Mouse (Mus musculus): ENCODE results near the gene Snrpb2. TPM values are rescaled to one million over a fixed set of nuclear protein-coding genes. Genes with fewer than 3 reads are reported as not detected.

Gene Snrpb2
- polyA plus RNA-seq, 1 experiment from 2014 or later = 30.4 TPM

DNA sequence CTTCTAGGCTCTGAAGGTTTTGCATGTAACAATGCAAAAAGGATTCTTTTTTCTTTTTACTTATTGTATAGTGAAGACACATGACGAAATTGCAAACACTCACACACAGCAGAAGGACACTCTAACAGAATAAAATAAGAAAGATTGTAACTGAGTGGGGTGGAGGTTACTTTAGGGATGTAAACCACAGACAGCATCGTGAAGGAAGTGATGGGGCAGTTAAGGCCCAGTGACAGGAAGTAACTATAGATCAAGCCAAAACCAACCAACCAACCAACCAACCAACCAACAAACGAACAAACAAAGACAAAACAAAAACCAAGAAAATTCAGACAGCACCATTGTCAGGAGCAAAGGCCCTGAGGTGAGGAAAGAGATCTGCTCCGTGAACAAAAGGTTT lies 38.6 kb upstream of the Snrpb2 start:
- H3K27ac ChIP-seq (ENCODE audit: low read depth) = no peak overlapping the region
- TF ChIP-seq EP300 (IDR thresholded peaks at IDR 0.05; ENCODE audit: low read depth) (no peak), CTCF (IDR thresholded peaks at IDR 0.05; ENCODE audit: low read depth) (no peak)
- ATAC-seq = no peak
- no peak overlapping the region for H3K9ac ChIP-seq (replicated peaks)
- H3K4me1 ChIP-seq (ENCODE audit: insufficient read depth) = no peaks in the 10 kb centered on the region
- DNase-seq = no peak
- H3K4me2 ChIP-seq (ENCODE audit: low read depth, low read length) = no peak overlapping the region
- no peaks in the 10 kb centered on the region for H3K36me3 ChIP-seq (replicated peaks; ENCODE audit: insufficient read depth, low read length)
- WGBS (ENCODE audit: insufficient replicate concordance) = 40% methylated on average over 4 of the region's 4 CpGs
- no peaks in the 10 kb centered on the region for H3K9me3 ChIP-seq (ENCODE audit: low read length)
- H3K27me3 ChIP-seq (ENCODE audit: insufficient read depth, low read length) = no peaks in the 10 kb centered on the region
- H3K4me3 ChIP-seq (ENCODE audit: low read depth, low read length) = no peak overlapping the region

DNA sequence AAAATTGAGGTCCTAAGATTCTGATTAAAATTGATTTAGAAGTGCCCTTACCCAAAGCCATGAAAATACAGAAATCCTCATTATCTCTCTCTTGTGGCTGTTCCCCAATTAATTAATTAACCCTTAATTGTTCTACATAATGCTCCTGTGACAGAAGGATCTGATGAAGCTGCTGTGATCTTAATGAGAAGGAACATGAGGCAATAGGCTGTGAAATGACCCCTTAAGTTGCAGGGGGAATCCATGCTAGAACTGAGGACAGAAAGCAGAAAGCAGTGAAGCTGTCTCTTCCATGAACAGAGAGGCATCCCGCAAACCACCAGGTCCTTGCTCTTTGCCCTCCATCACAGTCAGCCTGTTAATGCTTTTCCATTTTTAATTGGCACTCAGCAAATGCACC lies 31.6 kb upstream of the Snrpb2 start:
- TF ChIP-seq CTCF (IDR thresholded peaks at IDR 0.05; ENCODE audit: low read depth) (no peak), EP300 (IDR thresholded peaks at IDR 0.05; ENCODE audit: low read depth) (no peak)
- no peak overlapping the region for H3K27ac ChIP-seq (ENCODE audit: low read depth)
- DNase-seq (no peak), ATAC-seq (no peak)
- H3K4me3 ChIP-seq (ENCODE audit: low read depth, low read length) = no peak overlapping the region
- no peaks in the 10 kb centered on the region for H3K27me3 ChIP-seq (ENCODE audit: insufficient read depth, low read length)
- H3K9me3 ChIP-seq (ENCODE audit: low read length) = no peaks in the 10 kb centered on the region
- 83% methylated on average over 1 of the region's 1 CpGs for WGBS (ENCODE audit: insufficient replicate concordance)
- H3K36me3 ChIP-seq (replicated peaks; ENCODE audit: insufficient read depth, low read length) = no peaks in the 10 kb centered on the region
- H3K4me2 ChIP-seq (ENCODE audit: low read depth, low read length) = no peak overlapping the region
- no peak overlapping the region for H3K9ac ChIP-seq (replicated peaks)
- no peaks in the 10 kb centered on the region for H3K4me1 ChIP-seq (ENCODE audit: insufficient read depth)

DNA sequence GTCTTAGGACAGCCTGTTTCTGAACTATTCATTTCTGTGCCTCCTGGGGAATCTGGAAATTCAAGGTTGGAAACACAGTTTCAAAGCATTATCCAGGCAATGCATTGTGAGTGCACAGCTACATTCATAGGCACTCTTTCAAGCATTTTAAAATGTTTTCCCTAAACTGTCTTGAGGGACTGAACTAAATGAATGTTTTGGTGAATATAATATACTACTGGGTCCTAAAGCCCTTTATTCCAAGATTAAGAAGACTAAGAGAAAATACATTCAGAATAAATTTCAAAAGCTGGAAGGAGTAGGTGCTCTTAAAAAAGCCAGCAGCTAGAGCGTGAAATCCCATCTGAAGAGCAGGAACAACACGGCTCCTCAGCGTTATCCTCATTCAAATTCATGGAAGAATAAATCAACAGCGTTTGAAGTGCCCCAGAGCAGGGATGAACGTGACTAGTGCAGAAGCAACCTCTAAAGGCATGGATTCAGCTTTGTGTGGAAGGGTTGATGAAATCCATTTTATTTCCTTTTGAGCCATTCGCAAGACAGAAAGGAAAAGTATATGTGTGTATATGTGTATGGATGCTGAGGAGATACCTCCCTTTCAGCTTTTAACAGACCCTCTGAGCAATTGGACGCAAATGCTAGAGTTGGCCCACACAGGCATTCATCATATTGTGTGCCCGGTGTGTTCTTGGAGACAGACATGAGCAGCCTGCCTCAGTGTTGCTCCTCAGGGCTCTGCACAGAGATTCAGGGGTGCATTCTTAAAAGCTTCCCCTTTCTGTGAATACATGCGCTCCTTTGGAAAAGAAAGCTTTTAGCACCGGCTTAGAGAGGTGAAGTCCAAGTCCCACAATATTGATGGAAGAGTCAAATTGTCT lies 30.2 kb upstream of the Snrpb2 start:
- no peak for DNase-seq
- H3K4me2 ChIP-seq (ENCODE audit: low read depth, low read length) = no peak overlapping the region
- TF ChIP-seq EP300 (IDR thresholded peaks at IDR 0.05; ENCODE audit: low read depth) (no peak), CTCF (IDR thresholded peaks at IDR 0.05; ENCODE audit: low read depth) (no peak)
- no peaks in the 10 kb centered on the region for H3K36me3 ChIP-seq (replicated peaks; ENCODE audit: insufficient read depth, low read length)
- no peak overlapping the region for H3K27ac ChIP-seq (ENCODE audit: low read depth)
- H3K4me1 ChIP-seq (ENCODE audit: insufficient read depth) = no peaks in the 10 kb centered on the region
- WGBS (ENCODE audit: insufficient replicate concordance) = 71% methylated on average over 10 of the region's 10 CpGs
- ATAC-seq = no peak
- H3K27me3 ChIP-seq (ENCODE audit: insufficient read depth, low read length) = no peaks in the 10 kb centered on the region
- H3K9ac ChIP-seq (replicated peaks) = no peak overlapping the region
- H3K4me3 ChIP-seq (ENCODE audit: low read depth, low read length) = no peak overlapping the region
- no peaks in the 10 kb centered on the region for H3K9me3 ChIP-seq (ENCODE audit: low read length)

DNA sequence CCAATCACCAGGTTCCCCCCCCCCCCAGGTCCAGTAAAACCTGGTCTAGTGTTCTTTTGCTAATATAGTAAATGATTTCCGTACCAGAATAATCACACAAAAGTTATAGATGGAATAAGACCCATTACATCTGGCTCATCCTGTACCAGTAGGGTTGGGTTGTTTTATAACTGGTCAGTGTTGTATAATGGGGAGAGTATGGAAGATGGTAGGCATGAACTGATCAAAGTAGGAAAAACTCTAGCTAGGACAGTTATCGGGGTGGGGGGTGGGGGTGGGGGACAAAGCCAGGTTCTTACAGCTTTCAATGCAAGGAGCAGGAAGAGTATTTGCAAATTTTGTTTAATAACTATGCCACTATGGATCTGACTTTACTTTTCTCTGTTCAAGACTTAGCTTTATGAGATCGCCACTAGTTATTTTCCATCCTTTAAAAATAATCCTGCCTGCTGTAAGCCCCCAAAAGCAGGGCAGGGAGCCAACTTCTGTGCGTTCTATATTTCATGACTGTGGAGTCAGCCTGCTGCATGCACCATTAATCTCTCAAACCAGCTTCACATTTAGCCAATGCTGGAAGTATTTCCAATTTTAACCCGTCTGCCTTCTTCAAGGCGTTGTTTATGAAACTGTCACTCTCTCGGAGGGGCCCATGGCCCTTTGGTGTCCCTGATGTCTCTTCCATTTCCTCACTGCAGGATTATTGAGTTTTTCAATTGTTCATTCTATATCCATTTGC lies 28.3 kb upstream of the Snrpb2 start:
- ATAC-seq (no peak), DNase-seq (no peak)
- Histone ChIP-seq H3K4me1 (ENCODE audit: insufficient read depth) (no peaks in the 10 kb centered on the region), H3K9ac (replicated peaks) (no peak overlapping the region), H3K9me3 (ENCODE audit: low read length) (no peaks in the 10 kb centered on the region), H3K4me2 (ENCODE audit: low read depth, low read length) (no peak overlapping the region), H3K4me3 (ENCODE audit: low read depth, low read length) (no peak overlapping the region), H3K27ac (ENCODE audit: low read depth) (no peak overlapping the region), H3K27me3 (ENCODE audit: insufficient read depth, low read length) (no peaks in the 10 kb centered on the region), H3K36me3 (replicated peaks; ENCODE audit: insufficient read depth, low read length) (no peaks in the 10 kb centered on the region)
- TF ChIP-seq EP300 (IDR thresholded peaks at IDR 0.05; ENCODE audit: low read depth) = no peak
- no peak for TF ChIP-seq CTCF (IDR thresholded peaks at IDR 0.05; ENCODE audit: low read depth)
- WGBS (ENCODE audit: insufficient replicate concordance) = 73% methylated on average over 7 of the region's 7 CpGs

DNA sequence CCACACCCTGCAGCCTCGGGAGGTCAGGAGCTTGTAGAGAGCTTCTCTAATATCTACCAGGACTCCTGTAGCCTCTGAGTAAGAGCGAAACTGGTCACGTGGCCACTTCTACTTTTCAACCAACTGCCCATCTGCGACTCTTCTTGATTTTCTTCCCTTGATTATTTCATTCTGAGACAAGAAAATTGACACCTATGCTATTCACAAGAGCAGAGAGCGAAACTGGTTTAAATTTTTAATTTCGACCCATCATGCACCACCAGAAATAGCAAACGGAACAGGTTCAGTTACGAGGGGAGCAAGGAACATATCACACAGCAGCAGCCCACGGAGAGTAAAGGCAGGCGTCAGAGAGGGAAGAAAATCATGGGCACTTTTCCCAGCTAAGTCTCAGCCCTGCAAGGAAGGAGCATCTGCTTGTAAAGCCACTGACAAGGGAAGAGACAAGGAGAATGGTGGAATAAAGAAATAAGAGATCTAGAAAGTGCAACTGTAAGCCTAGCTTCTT lies 27.7 kb upstream of the Snrpb2 start:
- H3K9me3 ChIP-seq (ENCODE audit: low read length) = no peaks in the 10 kb centered on the region
- H3K4me2 ChIP-seq (ENCODE audit: low read depth, low read length) = no peak overlapping the region
- no peak overlapping the region for H3K4me3 ChIP-seq (ENCODE audit: low read depth, low read length)
- no peaks in the 10 kb centered on the region for H3K36me3 ChIP-seq (replicated peaks; ENCODE audit: insufficient read depth, low read length)
- WGBS (ENCODE audit: insufficient replicate concordance) = 69% methylated on average over 10 of the region's 10 CpGs
- H3K27ac ChIP-seq (ENCODE audit: low read depth) = no peak overlapping the region
- DNase-seq (peak; percentile 14), ATAC-seq (no peak)
- no peak overlapping the region for H3K9ac ChIP-seq (replicated peaks)
- no peaks in the 10 kb centered on the region for H3K4me1 ChIP-seq (ENCODE audit: insufficient read depth)
- H3K27me3 ChIP-seq (ENCODE audit: insufficient read depth, low read length) = no peaks in the 10 kb centered on the region
- no peak for TF ChIP-seq EP300 (IDR thresholded peaks at IDR 0.05; ENCODE audit: low read depth)
- no peak for TF ChIP-seq CTCF (IDR thresholded peaks at IDR 0.05; ENCODE audit: low read depth)

DNA sequence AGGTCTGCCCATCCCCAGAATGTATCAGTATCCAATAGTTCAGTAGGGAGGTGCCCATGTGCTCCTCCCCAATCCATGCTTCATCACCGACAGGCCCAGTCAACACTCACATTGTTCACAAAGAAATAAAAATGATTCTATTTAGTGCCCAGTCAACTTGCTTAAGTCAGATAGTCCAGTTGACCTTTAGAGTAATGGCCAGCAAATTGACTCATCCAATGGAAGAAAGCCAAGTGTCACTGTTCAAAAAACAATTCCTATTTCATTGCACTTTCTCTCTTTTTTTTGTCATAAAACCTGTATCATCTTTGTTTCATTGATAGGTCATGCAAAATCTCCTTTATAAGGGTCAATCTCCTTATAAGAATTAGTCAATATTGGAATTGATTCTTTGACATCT lies 21.2 kb upstream of the Snrpb2 start:
- Histone ChIP-seq H3K9me3 (ENCODE audit: low read length) (no peaks in the 10 kb centered on the region), H3K4me2 (ENCODE audit: low read depth, low read length) (no peak overlapping the region), H3K27ac (ENCODE audit: low read depth) (no peak overlapping the region), H3K9ac (replicated peaks) (no peak overlapping the region), H3K4me1 (ENCODE audit: insufficient read depth) (no peaks in the 10 kb centered on the region), H3K27me3 (ENCODE audit: insufficient read depth, low read length) (no peaks in the 10 kb centered on the region), H3K4me3 (ENCODE audit: low read depth, low read length) (no peak overlapping the region), H3K36me3 (replicated peaks; ENCODE audit: insufficient read depth, low read length) (no peaks in the 10 kb centered on the region)
- WGBS (ENCODE audit: insufficient replicate concordance) = 67% methylated on average over 1 of the region's 1 CpGs
- ATAC-seq = no peak
- DNase-seq = no peak
- no peak for TF ChIP-seq CTCF (IDR thresholded peaks at IDR 0.05; ENCODE audit: low read depth)
- TF ChIP-seq EP300 (IDR thresholded peaks at IDR 0.05; ENCODE audit: low read depth) = no peak
